Mouse (Mus musculus) cortical plate, adult 2 months (tissue): ENCODE data around the gene Chid1.

Experiments
- CTCF ChIP-seq: fragments of 200-500 bp; IDR thresholded peaks from 2 replicates; pipeline ENCODE4 v1.5.1; 2011; ENCODE audit warnings: mild to moderate bottlenecking, control low read depth, low read length; ENCODE audit not compliant: insufficient read depth; ENCODE audit errors: extremely low read depth
- POLR2A ChIP-seq: fragments of 200-500 bp; IDR thresholded peaks from 2 replicates; pipeline ENCODE4 v1.6.1; 2011; ENCODE audit warnings: mild to moderate bottlenecking, low read length, control low read depth; ENCODE audit not compliant: insufficient read depth; ENCODE audit errors: extremely low read depth

DNA sequence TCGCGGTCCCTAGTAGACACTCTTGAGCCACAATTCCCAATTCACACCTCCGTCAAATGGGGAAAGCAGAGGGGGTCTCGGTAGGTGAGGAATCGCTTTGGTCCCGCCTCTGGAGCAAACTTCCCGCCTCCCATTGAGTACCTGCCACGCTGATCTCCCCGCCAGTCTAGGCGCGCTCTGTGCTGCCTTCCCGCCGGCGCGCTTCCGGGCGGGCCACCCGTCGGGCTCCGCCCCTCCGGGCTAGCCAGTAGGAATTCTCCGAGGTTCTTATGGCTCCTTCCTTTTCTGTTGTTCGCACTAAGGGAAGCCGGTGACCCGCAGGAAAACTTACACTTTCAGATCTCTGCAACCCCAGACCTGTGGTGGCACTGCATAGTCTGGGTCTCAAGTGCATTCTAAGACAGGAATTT is 95.8 kb downstream of the Chid1 start, which contains the start of gene Pidd1:
- TF ChIP-seq CTCF = no peak
- TF ChIP-seq POLR2A = no peak
